Mouse (Mus musculus) CD4-positive, CD25-positive, alpha-beta regulatory T cell, adult 4 months (primary cell): ENCODE measurements around the gene Msh3. TPM values are rescaled to one million over a fixed set of nuclear protein-coding genes. Genes with fewer than 3 reads are reported as not detected.
"Not testable (repeated sequence)": the region's sequence is repeated elsewhere in the genome, so short reads cannot be mapped to it uniquely, and the experiment has no call there.

Experiments
- ATAC-seq: one replicate; pipeline ENCODE4 v1.8.0; 2017
- polyA plus RNA-seq, 2 experiments: library from polyadenylated mRNA; unstranded; fragments of 100-300 nt; shearing (Covaris generic); gene quantifications; one replicate each; pipeline ENCODE4 v1.2.1; 2017

The Msh3 gene
- polyA plus RNA-seq, 2 experiments from 2014 or later: 32.5 to 49.8 TPM

- no peak for ATAC-seq
Observed at GRCm38 (mm10) chr13:92246966-92247365, 107.8 kb downstream of the Msh3 start.

- peak; percentile 71 for ATAC-seq
Observed at GRCm38 (mm10) chr13:92244731-92245130, 110.1 kb downstream of the Msh3 start.

GRCm38 (mm10) chr13:92241426-92241825, 113.4 kb downstream of the Msh3 start:
- peak; percentile 78 for ATAC-seq

- no peak for ATAC-seq
Observed at GRCm38 (mm10) chr13:92237887-92238286, 116.9 kb downstream of the Msh3 start.

- no peak for ATAC-seq
Observed at GRCm38 (mm10) chr13:92237016-92237415, 117.8 kb downstream of the Msh3 start.

GRCm38 (mm10) chr13:92232076-92232938, 122.5 kb downstream of the Msh3 start:
- ATAC-seq: no peak

GRCm38 (mm10) chr13:92228037-92228436, 126.8 kb downstream of the Msh3 start:
- no peak for ATAC-seq

- ATAC-seq: no peak
Observed at GRCm38 (mm10) chr13:92223567-92223966, 131.2 kb downstream of the Msh3 start.

GRCm38 (mm10) chr13:92222763-92223162, 132.0 kb downstream of the Msh3 start:
- no peak for ATAC-seq

GRCm38 (mm10) chr13:92219774-92220173, 135.0 kb downstream of the Msh3 start:
- ATAC-seq: no peak

GRCm38 (mm10) chr13:92217216-92217615, 137.6 kb downstream of the Msh3 start:
- ATAC-seq: no peak

GRCm38 (mm10) chr13:92196860-92197259, 157.9 kb downstream of the Msh3 start:
- no peak for ATAC-seq

- ATAC-seq: not testable (repeated sequence)
Observed at GRCm38 (mm10) chr13:92193806-92194205, 161.0 kb downstream of the Msh3 start.

- not testable (repeated sequence) for ATAC-seq
Observed at GRCm38 (mm10) chr13:92172686-92173085, 182.1 kb downstream of the Msh3 start.

Other genes with a start within 250 kb of the Msh3 start
- gene Rasgrf2, start 223.3 kb downstream of the Msh3 start, polyA plus RNA-seq: 1 to 10 TPM; 3.4 to 6.7 TPM
- 1 to 10 TPM; 6.4 to 6.9 TPM for gene Gm20379, start 49.0 kb downstream of the Msh3 start, polyA plus RNA-seq
- gene Dhfr, start 277 bp downstream of the Msh3 start, polyA plus RNA-seq: 1 to 10 TPM; 3.5 to 4.1 TPM
- under 1 TPM; 0.22 to 0.63 TPM for gene Ankrd34b, start 70.9 kb upstream of the Msh3 start, polyA plus RNA-seq
- gene Fam151b, start 129.0 kb upstream of the Msh3 start, polyA plus RNA-seq: under 1 TPM in 1 of 2 experiments, not detected in 1; 0.44 TPM
- gene Zfyve16, start 175.9 kb upstream of the Msh3 start, polyA plus RNA-seq: 10 to 100 TPM; 10.6 to 11.4 TPM
- not detected for gene Spz1, start 221.2 kb upstream of the Msh3 start, polyA plus RNA-seq